Mouse (Mus musculus): ENCODE data around the gene Stk11. TPM values are rescaled to one million over a fixed set of nuclear protein-coding genes. Genes with fewer than 3 reads are reported as not detected.
"Not testable (repeated sequence)": the region's sequence is repeated elsewhere in the genome, so short reads cannot be mapped to it uniquely, and the experiment has no call there.

The Stk11 gene
- total RNA-seq, 1 experiment from 2014 or later, result 154 TPM

GRCm38 (mm10) chr10:80157141-80157929 is 41.7 kb downstream of the Stk11 start:
- DNase-seq, result no peak

DNA sequence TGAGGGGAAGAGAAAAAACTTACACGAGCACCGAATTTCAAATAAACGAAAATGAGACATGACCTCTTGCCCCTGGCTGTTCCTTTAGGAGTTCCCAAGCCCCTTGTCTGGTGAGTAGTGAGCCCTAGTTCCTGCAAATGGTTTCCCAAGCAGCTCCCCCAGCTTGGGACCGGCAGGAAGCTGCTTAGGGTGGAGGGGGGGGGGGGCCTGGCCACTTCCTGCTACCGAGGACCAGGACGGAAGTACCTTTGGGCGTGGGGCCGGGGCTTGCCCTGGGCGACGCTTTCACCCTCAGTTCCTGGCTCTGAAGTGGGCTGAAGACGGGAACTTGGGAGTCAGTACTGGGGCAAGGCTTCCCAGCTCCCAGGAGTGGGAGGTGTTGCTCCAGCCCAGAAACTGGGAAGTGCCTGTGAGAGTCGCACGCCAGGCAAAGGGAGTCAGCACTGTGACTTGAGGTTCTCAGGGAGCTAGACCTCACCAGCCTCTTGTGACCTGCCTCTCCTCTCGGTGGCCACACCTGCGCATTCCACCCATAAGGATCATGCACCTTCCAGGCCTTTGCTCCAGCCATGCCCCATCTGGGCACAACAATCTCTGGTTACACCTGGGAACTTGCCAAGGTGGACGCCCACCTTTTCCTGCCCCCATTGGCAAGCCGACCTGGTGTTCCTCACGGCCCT is 42.8 kb downstream of the Stk11 start:
- DNase-seq, result peak; percentile 58

GRCm38 (mm10) chr10:80159021-80159560 is 43.5 kb downstream of the Stk11 start:
- DNase-seq, result peak; percentile 51

- peak; percentile 99 for DNase-seq
These were observed 44.2 kb downstream of the Stk11 start for GRCm38 (mm10) chr10:80159561-80160454.

DNA sequence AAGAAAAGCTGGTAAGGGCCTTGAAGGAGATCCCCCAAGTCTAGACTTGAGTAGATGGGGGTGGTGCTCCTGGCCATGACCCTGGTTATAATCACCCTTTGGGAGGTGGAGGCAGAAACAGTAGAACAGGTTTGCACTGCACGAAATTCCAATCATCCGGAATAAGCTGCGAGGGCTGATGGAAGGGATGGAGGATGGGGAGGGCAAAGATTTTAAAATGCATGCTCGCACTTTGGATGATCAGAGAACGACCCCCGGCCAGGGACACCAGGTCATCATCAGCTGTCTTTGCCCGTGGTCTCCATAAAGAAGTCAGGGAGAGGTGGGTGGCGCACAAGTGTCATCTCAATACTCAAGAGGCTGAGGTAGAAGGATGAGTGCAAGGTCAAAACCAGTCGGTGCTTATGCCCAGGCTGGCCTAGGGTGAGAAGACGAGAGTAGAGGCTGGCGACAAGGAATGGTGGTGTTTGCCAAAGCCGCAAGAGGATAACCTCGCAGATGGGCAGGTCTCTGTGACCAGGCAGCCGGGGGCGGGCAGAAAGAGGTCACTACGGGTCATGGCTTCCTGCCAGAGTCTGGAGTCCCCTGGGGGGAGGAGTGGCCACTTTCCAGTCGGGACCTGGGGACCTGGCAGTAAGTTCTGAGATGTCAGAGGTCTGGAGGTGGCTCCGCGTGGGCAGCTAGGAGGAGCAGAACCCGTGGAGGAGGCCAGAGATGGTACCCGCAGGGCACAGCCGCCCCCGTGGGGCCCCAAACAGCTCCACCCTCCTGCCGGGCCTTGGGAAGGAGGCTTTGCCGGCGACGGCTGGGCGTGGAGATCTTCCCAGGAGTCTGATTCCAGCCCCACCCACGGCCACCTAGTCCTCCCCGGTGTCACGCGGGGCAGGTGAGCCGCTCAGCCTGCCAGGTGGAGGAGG is 45.1 kb downstream of the Stk11 start:
- peak; percentile 87 for DNase-seq

DNA sequence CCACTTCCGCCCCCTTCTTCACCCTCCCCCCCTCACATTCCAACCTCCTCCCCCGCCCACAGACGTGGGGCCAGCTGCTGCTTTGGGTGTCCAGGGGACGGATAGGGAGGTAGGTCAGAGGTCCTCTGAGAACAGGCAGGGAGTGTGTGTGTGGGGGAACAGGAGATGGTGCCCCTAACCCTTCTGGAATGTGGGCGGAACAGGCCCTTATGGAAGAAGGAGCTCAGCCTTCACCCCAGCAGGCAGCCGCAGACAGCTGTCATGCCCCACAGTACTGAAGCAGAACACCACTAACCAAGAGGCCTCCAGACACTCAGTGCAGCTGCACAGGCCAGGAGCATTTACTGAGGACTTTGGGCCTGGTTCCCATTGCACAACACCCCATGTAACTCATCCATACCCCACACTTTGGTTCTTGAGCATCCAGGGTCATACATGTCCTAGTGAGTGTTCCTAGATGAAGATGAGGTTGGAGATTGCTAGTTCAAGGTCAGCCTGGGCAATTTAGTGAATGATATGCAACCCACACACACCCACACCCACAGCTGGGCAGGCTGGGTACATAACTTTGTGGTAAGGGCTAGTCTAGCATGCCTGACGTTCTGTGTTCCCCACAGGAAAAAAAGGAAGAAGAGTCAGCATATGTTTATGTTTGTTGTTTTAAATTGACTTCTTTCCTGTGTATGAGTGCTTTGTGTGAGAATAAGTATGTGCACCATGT is 46.1 kb downstream of the Stk11 start:
- no peak for DNase-seq

DNA sequence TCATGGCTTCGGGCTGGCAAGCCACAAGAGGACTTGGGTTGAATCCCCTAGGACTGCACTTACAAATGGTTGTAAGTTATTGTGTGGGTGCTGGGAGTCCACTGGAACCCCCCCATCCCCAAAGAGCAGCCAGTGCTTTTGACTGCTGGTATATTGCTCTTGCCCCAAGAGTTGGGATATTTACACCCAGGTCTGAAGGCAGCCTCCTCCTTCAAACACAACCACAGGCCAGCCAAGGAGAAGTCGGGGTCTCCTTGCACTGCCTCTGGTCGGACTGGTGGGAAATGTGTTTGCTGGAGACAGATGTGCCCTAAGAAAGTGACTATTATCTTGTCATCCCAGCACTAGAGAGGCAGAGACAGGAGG is 46.6 kb downstream of the Stk11 start:
- no peak for DNase-seq

- no peak for DNase-seq
These were observed 47.2 kb downstream of the Stk11 start for GRCm38 (mm10) chr10:80162716-80163299.

DNA sequence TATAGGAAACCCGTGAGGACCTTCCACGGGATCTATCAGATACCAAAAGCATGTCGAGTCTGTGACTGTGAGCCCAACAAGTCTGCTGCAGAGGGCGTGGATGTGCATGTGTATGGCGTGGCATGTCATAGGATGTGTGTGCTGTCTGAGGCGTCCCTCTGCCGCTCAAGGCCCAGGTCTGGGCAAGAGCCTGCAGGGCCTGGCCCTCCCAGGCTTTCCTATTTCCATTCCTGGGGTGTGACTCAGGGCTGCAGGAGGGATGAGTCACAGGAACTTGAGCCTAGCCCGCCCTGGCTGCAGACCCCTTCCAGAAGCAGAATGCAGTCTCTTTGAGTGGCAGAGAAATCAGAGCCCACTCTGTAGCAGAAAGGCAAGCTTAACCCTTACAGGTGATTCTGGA is 48.1 kb downstream of the Stk11 start:
- peak; percentile 71 for DNase-seq

DNA sequence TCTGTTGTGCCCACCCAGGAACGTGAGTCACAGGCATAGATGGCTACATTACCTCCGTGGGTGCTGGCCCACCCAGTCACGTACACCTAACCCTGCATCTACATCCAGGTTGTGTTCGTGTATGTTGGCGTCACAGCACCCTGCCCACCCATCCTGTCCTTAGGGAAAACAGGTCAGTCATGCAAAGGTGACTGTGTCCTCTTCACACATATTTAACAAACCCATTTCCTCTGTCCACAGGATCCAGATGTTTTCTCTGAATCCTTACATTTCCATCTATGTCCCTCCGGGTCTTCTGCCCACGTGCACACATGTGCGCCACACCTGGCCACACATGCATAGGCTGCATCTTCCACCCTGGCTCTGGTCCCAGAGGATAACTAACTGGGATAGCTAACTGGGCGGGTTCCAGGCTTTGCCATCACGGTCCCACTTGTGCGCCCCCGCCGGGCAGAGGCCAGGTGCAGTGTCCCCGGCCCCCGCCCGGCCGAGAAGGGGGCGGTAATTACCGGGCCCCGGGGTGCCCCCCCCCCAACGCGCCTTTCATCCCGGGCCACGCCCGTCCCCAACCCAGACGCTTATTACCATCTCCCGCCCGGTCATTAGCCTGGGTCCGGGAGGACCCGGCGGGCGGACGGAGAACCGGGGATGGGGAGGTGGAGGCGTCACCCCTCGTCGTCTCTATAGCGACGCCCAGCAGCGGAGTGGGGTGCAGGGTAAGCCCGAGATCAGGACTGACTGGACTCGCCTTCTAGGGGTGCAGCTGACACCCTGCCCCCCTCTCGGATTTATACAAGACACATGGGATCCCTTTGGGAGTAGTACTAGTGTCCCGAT is 48.8 kb downstream of the Stk11 start:
- peak; percentile 33 for DNase-seq

GRCm38 (mm10) chr10:80164998-80165344 is 49.4 kb downstream of the Stk11 start:
- peak; percentile 94 for DNase-seq

DNA sequence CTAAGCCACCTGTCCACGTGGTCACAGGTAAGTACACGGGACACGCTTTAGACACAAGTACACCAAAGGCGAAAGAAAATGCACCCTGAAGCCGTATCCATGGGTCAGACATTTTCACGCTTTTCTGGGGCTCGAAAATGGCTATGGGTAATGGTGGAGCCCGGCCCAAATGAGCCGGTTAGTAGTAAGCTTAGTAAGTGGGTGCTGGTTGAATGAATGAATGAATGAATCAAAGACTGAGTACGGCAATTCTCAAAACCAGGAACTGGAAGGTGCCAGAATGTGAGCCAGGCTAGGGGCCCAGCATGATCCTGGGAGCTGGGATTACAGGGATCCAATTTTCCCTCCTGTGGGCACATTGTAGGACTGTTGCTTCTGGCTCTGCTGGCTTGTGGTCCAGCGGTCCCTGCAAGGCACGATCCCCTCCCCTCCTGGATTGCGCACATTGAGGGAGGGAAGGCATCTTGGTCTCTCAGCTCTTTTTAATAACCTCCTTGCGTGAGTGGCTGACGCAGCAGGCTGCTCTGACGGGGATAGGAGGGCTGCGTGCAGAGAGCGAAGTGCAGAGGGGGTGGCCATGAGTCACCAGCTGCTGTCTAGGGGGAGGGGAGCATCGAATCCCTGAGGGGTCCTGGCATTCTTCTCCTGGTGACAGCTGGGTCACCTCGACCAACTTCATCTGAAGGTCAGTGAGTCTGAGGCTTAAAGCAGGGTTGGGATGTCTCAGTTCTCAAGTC is 50.0 kb downstream of the Stk11 start, which contains the start of gene Cirbp:
Gene Cirbp (plus strand): TSS at position 594 of the 737 bp plus-strand sequence.
- DNase-seq, result peak; percentile 59

- DNase-seq, result not testable (repeated sequence)
These were observed 50.5 kb downstream of the Stk11 start for GRCm38 (mm10) chr10:80166136-80166535.

DNA sequence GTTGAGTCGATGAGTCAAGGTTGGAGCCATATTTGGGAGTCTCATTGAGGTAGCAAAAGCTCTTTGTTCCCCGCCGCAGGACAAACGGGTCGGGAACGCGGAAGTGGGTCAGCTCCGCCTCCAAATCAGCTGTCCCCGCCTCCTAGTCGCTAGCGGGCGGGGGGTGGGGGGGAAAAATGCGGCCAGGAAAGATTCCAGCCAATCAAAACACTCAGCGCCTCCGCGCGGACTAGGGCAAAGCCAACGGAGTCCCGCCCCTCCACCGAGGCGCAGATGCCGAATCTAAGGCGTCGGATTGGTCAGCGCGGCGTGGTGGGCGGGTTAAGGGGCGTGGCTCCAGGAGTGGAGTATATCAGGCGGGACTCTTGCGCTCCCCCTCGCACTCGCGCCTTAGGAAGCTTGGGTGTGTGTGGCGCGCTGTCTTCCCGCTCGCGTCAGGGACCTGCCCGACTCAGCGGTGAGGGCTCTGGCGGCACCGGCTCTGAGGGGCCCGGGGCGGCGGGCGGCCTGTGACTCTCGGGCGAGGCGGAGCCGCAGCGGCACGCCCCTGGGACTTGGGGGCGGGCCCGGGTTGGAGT is 51.9 kb downstream of the Stk11 start:
- DNase-seq, result peak; percentile 97

- peak; percentile 95 for DNase-seq
These were observed 52.5 kb downstream of the Stk11 start for GRCm38 (mm10) chr10:80168038-80168661.

DNA sequence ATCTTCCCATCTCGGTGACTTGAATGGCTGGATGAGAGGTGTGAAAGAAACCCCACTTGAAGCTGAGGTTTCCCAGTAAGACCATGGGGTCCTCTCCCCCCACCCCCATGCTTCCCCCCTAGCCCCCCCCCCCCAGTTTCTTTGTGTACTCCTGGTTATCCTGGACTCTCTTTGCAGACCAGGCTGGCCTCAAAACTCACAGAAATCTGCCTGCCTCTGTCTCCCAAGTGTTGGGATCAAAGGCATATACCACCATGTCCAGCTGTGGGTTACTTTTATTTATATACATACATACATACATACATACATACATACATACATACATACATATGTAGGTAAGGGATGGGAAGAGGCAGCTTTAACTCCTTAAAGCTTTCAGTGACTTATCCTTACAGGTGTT is 53.5 kb downstream of the Stk11 start:
- no peak for DNase-seq

- no peak for DNase-seq
These were observed 54.0 kb downstream of the Stk11 start for GRCm38 (mm10) chr10:80169651-80170050.

DNA sequence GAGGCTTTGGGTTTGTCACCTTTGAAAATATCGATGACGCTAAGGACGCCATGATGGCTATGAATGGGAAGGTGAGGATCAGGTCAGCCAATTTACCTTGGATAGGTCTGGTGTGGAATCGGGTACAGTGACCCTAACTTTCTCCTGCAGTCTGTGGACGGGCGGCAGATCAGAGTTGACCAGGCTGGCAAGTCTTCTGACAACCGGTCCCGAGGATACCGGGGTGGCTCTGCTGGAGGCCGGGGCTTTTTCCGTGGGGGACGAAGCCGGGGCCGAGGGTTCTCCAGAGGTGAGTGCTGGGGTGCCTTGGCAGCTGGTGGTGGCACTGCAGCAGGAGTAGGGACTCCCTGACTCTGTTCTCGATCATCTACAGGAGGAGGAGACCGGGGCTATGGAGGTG is 54.4 kb downstream of the Stk11 start:
- DNase-seq, result no peak
